Mouse (Mus musculus): Measurements from ENCODE around the gene Slx1b.
"Not testable (repeated sequence)": the region's sequence is repeated elsewhere in the genome, so short reads cannot be mapped to it uniquely, and the experiment has no call there.

Slx1b gene

DNA sequence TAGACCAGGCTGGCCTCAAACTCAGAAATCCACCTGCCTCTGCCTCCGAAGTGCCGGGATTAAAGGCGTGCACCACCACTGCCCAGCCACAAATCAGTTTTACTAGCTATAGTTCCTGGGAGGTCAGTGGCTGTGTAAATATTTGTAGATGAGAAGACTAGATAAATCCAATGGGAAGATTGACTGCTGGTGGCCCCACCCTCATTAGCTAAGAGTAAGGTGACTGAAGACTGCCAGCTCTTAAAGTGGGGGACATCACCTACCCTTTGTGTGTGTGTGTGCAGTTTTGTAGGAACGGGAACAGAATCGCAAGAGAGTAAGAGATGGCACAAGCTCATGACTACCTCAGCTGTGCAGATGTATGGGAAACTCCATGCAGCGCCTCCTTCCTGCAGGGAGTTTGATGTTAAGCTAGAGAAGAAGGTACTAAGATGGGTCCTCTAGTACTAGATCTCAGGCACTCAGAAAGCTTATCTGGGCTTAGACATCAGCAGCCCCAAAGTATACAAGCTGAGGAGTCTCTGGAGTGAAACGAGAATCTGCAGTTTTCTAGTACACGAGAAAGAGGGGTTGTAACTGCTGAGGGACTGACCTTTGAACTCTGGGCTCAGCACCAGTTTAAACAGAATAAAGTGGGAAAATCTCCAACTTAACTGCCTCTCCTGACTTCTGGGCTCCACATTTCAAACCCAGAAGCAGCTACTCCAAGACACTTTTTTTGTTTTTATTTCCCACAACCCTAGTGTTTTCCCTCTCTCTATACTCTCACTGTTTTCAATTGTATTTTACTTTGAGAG is 16.8 kb downstream of the Slx1b start:
- no peak for DNase-seq (ENCODE audit: extremely low spot score, low read depth, low spot score)

DNA sequence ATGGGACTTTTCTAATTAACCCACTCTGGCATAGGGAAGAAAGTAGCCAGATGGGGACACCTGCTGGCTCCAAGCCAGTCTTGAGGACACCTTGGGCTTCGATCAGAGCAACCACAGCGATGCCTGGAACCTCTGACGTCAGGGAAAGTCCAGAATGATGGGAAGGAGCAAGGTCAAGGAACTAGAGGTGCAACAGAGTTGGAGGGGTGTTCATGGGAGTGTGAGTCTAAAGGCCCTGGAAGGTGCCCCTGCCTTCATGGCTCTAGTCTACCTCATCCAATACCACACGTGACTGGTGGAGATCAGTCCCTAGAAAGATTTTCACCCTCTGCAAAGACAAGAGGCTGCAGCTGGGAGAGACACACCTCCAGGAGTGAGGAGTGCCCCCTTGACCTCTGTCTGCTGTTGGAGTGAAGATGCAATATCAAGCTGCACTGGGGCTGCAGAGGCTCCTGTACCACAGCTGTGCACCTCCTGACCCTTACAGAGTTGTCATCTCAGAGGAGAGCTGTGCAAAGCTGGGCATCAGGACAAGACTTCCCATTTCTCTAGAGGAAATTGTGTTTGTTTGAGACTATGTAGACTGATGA is 18.9 kb downstream of the Slx1b start:
- DNase-seq (ENCODE audit: extremely low spot score, low read depth, low spot score): no peak

DNA sequence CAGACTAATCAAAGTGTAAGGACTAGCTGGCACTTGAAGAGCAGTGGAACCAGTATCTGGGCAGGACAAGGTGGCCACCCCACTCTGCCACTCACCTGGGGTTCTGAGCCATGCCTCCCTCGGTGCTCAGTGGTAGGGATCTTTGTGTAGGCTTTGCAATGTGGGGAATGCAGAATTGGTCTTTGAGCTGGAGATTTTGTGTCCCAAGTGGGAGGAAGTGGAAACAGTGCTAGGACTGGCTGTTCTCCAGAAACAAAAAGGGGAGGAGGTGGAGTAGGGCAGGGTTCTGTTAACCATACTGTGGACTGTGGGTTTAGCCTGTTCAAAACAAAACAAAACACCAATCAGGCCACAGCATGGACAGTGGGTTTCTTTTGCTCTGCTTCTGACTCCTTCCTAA is 19.4 kb downstream of the Slx1b start, which contains the start of gene Sult1a1:
Gene Sult1a1 (minus strand): TSS at position 226 of the 400 bp plus-strand sequence.
- DNase-seq (ENCODE audit: extremely low spot score, low read depth, low spot score): no peak

DNA sequence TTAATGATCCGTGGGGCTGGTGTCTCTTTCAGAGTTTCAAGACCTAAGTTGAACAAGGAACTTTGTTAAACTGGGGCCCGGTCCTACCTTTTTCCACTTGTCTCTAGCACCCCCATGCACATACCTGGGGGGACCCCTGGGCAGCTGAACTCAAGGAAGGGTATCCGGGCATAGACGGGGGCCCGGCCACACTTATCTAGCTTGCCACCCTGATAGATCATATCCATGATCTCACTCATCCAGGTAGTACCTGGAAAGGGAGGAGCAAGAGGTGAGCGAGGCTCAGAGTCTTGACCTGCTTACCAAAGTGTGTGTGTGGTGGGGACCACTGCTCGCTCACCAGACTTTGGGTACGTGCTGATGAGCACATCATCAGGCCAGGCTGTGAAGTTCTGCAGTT is 20.5 kb downstream of the Slx1b start:
- no peak for DNase-seq (ENCODE audit: extremely low spot score, low read depth, low spot score)

DNA sequence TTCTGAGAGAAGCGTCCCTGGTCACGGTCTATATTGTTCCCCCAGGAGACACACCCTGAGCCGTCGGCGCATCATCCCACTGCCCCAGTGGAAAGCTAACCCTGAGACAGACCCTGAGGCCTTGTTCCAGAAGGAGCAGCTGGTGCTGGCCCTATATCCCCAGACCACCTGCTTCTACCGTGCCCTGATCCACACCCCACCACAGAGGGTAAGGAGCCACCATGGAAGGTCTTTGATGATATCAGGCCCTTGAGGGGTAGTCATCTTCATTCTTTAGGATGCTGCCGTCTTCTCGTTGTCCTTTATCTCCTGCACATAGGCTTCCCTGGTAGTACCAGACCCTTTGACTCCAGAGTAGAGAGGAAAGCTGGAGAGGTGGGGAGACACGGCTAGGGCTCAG is 23.5 kb downstream of the Slx1b start:
- DNase-seq (ENCODE audit: extremely low spot score, low read depth, low spot score): no peak

DNA sequence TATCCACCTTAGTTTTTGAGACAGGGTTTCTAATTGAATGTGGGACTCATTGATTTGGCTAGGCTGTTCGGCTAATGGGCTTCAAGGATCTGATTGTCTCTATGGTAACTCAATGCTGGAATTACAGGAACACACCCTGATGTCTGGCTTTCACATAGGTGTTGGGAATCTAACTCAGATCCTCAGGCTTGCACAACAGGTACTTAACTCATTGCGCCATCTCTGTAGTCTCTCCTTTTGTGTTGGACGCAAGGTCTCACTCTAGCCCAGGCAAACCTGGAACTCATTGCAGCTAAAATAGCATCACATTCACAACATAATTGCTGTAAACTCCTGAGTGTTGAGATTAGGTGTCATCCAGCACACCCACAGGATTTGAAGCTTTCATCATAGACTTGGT is 25.4 kb downstream of the Slx1b start:
- DNase-seq (ENCODE audit: extremely low spot score, low read depth, low spot score): no peak

DNA sequence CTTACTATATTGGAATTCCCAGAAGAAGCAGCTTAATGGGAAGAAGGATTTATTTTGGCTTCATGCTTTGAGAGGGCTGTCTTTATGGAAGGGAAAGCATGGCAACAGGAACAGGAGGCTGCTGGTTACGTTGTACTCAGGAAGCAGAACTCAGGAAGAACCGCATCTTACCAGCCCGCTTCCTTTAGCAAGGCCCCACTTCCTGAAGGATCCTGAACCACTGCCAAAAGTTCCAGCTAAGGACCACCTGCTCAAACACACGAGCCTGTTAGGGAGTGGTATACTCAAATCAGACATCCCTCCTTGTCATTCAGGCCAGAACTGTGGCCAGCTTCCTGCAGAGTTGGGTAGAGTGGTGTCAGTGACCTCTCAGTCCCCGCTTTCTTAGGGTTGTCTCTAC is 27.1 kb downstream of the Slx1b start:
- no peak for DNase-seq (ENCODE audit: extremely low spot score, low read depth, low spot score)

DNA sequence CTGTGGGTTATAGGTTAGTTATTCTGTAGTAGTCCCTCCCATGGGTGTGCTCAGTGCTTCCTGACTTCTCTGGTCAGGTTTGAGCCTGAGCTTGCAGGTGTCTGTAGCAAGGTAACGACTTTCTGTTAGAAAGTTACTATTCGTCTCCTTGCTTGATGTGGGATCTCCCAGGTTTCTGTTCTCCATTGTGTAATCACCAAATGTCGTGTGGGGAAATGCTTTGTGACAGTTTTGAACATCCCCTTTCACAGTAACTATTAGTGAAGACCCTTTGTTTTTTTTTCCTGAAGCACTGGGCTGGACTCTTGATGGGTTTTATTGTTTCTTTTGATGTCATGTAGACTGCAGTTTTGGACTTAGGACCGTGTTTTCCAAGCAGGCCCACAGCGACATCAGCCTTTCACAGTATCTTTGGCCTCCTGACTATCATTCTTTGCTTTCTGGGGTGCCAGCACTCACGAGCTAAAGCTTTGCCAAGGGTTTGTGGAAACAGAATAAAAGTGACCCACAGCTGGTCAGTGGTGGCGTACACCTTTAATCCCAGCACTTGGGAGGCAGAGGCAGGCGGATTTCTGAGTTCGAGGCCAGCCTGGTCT is 28.0 kb downstream of the Slx1b start:
- no peak for DNase-seq (ENCODE audit: extremely low spot score, low read depth, low spot score)

DNA sequence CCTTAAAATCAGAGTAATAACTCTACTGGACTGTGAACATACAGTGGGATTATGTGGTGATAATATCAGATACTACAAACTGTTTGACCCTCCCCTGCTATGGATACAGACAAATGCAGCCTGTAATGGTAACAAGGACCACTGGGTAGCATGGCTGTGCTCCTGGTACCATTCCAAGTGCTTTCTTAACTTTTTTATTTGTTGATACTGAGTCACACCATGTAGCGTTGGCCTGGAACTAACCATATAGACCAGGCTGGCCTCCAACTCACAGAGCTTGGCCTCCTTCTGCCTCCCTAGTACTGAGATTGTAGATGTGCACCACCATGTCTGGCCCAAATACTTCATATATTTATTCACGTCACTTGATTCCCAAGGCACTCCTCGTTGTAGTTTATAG is 30.3 kb downstream of the Slx1b start:
- no peak for DNase-seq (ENCODE audit: extremely low spot score, low read depth, low spot score)

DNA sequence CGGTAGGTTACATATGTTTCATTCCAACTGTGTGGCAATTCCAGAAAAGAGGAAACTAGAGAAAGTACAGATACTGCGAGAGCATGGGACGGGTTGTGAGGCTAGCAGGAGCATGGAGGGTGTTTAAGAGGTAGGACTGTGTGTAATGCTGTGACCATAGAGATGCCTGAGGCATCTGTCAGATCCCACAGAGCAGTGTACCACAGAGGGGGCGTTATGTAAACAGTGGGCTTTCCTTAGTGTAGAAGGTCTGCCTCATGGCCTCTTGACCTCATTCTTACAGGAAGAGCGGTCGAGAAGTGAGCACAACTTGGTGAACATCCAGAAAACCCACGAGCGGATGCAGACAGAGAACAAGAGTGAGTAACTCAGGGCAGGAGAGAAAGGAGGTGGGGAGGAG is 31.9 kb downstream of the Slx1b start:
- no peak for DNase-seq (ENCODE audit: extremely low spot score, low read depth, low spot score)

DNA sequence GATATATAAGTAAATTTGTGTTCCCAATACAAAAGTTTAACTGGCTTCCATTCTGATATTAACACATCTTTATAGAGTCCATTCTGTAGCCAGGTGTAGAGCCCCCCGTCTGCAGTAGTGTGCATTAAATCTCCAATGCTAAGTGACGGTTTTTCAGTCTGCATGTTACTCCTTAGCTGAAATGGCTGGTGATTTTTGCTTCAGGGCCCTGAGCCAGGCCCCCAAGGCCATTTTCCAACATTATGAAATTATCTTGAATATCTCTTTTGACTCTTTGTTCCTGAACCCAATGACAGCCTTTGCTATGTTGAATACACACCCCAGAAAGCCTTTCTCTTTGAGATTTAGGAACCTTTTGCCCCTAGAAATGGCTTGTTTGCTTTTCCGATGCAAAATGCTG is 35.8 kb downstream of the Slx1b start:
- no peak for DNase-seq (ENCODE audit: extremely low spot score, low read depth, low spot score)

DNA sequence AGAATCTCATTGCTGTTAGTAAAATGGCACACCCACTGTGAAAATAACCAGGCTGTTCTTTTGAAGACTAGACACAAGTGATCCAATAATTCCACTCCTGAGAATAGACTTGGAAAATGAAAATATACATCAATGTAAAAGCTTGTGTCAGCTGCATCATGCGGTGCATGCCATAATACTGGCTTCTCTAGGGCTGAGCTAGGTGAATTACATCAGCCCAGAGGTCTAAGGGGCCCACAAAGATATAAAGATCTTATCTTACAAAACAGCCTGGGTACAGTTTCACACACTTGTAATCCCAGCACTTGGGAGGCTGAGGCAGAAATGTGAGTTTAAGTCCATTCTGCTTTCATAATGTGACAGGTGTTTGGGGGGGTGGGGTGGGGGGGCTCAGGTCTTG is 38.1 kb downstream of the Slx1b start:
- DNase-seq (ENCODE audit: extremely low spot score, low read depth, low spot score): no peak

DNA sequence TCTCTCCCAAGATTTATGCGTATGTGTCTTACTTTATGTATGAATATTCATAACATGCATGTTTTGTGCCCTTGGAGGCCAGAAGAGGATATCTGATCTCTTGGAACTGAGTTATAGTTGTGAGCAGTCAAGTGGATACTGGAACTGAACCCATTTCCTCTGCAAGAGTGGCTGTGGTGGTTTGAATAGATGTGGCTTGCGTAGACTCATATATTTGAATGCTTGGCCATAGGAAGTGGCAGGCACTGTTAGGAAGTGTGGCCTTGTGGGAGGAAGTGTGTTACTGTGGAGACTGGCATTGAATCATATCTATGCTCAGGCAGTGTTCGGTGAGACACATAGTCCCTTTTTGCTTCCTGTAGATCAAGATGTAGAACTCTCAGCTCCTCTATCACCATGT is 39.9 kb downstream of the Slx1b start:
- DNase-seq (ENCODE audit: extremely low spot score, low read depth, low spot score): no peak

DNA sequence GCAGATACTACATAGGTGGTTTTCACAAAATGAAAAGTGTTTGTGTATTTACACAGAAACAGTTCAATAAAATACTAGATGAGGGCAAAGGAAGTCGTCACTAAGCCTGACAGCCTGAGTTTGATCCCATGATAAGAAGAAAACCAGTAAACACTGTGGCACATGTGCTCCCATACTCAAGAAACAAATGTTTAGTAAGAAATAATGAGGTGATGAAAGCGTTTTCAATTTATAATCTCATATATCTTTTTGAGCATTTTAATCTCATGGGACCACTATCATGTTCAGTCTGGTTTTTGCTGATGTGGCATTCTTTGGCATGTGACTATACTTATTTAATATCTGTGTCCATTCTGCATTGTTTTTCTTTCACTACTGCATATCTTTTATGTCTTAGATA is 41.6 kb downstream of the Slx1b start:
- no peak for DNase-seq (ENCODE audit: extremely low spot score, low read depth, low spot score)

DNA sequence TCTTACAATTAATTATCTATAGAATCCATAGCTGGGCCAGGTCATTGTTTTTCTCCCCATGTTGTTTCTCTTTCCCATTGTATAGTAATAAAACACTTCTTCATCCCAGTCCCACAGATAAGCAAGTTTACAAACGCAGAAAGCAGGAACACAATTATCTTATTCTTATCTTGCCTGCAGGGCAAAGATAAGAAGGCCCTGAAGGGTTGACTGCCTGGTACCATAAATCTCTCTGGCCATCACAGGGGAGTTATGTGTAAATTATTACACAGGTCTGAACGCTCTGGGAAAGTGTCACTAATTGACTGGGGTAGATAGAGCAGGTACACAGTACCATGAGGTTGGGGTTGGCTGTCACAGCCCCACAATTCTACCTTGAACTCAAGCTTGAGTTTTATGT is 44.7 kb downstream of the Slx1b start:
- no peak for DNase-seq (ENCODE audit: extremely low spot score, low read depth, low spot score)

DNA sequence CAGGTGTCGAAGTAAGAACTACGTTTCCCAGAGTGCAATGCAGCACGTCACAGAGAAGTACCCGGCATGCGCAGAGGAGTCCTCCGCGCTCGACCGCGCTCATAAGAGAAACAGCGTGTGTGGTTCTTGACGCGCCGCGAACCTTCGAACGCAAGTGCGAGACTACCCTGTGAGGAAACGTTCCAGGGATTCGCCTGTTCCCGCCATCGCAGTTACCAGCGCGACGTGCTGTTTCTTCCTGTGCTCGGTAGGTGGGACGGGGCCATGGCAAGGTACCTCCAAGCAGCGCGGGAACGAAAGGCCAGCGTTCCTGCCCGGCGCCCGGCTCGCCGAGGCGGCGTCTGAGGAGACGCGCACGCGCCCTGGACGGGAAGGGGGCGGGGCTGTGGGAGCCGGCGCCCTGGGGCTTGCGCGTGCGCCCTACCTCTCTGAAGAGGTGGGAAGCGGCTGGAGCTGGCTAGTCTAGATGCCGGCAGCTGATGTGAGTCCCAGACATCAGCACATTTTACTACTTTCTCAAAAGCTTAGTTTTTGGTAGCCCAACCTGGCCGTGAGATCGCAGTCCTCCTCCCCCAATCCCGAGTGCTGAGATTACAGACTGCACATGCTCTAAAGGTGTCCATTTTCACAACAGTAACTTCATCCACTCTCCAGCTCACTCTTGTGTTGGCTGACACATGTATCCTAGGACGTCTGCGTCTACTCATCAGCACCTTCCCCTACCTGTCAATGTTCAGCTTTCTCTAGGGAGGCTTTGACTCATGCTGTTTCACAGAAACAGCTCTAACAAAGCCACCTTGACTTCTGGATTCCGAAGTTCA is 46.1 kb downstream of the Slx1b start, which contains the start of gene Sgf29:
Gene Sgf29 (plus strand): TSS at position 79 of the 821 bp plus-strand sequence.
- DNase-seq (ENCODE audit: extremely low spot score, low read depth, low spot score): peak; percentile 80

DNA sequence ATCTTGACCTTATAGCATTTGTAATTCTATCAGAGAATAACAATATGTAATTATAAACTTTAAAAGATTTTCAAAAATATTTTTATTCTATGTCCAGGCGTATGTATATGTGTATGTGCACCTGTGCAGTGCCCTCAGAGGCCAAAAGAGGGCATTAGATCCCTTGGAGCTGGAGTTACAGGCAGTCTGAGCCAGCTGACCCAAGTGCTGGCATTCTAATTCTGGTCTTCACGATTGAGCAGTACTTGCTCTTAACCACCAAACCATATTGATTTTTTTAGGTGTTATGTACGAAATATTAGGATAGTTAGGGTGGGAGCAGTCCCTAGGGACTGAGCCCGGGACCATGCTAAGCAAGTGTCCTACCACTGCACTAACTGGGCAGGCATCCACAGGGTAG is 47.1 kb downstream of the Slx1b start:
- DNase-seq (ENCODE audit: extremely low spot score, low read depth, low spot score): no peak

DNA sequence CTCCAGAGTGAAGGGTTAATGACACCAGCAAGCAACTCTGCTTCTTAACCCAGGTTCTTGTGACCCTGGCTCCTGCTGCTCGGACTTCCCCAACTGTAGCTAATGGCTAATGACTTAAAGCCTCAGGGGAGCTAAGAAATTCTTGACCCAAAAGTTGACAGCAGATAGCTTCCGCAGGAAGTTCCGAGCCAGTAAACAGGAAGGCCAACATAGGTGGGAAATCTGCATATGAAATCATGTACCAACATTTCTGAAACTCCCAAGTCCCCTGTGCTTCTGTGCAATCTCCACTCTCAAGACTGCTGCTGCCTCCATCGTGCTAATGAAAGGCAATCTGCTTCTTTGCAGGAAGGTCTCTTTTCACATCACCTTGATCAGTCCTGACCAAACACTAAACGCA is 49.9 kb downstream of the Slx1b start:
- DNase-seq (ENCODE audit: extremely low spot score, low read depth, low spot score): no peak

DNA sequence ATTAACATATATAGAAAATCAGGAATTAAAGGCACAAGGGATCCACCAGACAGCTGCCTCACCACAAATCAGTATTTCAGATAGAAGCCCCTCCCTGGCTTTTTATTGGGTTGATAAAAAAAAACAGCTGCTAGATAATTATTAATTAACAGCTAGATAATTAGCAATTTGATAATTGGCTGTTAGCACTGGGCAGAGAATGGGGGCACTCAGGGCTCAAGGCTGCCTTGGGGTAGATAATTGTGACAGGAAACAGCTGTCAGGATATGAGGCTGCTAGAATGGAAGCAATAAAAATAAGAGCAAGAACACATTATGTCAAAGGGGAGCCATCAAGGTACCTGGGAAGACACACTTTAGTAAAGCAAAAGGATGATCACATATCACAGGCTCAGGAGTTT is 50.7 kb downstream of the Slx1b start:
- DNase-seq (ENCODE audit: extremely low spot score, low read depth, low spot score): no peak

DNA sequence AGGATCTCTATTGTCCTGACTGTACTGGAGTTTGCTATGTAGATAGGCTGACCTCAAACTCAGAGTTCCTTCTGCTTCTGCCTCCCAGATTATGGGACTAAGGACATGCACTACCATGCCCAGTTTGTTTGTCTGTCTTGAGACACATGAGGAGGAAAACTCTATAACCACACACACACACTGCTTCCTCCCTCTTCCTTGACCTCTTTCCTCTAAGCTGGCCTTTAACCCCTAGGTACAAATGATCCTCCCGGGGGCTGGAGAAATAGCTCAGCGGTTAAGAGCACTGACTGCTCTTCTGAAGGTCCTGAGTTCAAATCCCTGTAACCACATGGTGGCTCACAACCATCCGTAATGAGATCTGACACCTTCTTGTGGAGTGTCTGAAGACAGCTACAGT is 51.2 kb downstream of the Slx1b start:
- DNase-seq (ENCODE audit: extremely low spot score, low read depth, low spot score): no peak

DNA sequence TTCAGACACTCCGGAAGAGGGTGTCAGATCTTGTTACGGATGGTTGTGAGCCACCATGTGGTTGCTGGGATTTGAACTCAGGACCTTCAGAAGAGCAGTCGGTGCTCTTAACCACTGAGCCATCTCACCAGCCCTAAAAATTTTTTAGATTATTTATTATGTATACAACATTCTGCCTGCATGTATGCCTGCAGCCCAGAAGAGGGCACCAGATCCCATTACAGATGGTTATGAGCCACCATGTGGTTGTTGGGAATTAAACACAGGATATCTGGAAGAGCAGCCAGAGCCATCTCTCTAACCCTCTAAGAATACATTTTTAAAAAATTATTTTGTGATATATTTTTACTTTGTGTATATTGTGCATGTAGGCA is 52.4 kb downstream of the Slx1b start:
- not testable (repeated sequence) for DNase-seq (ENCODE audit: extremely low spot score, low read depth, low spot score)

All from hindlimb bud, embryonic 11.5 days (tissue).